Mouse (Mus musculus): ENCODE measurements around the gene Rab44.

- TF ChIP-seq CTCF (IDR thresholded peaks at IDR 0.05; ENCODE audit: control insufficient read depth, insufficient read depth, low read length) (no peak), POLR2A (IDR thresholded peaks at IDR 0.05; ENCODE audit: borderline replicate concordance, control insufficient read depth, low read depth, low read length) (no peak)
These were observed 24.0 kb downstream of the Rab44 start for GRCm38 (mm10) chr17:29137906-29138305.
